Mouse (Mus musculus): ENCODE measurements around the gene Dpysl5. TPM values are rescaled to one million over a fixed set of nuclear protein-coding genes. Genes with fewer than 3 reads are reported as not detected.

Gene Dpysl5
- polyA plus RNA-seq, 1 experiment from 2014 or later = 7.5 TPM

DNA sequence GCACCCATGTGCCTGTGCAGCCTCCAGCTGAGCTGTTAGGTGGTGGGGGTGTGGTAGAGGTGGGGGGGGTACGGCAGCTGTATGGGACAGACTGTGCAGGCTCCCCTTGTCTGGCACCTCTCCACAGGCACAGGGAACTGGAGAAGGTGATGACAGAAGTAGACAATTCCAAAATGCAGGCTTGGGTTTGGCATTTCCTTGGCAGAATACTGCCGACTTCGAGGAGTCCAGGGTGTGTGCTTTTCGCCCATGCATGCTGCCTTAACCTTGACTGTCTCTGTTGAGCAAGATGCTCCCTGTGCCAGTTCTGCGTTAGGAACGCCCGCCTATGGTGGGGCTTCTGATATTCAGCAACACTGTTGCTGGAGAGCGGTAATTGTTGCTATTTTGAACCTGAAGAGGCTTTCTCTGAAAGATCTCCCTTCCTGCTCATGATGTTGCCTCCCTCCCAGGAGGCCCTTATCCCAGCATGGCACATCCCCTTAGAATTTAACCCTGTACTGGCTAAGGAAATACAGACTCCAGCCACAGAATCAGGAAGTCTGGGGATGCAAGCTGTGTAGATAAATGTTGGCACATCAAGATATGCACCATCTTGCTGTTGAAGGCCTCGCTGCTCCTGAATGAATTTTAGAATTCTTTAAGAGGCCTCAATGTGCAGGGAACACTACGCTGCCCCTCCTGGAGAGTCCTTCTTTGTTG lies 26.9 kb downstream of the Dpysl5 start:
- 32% methylated on average over 10 of the region's 10 CpGs for WGBS
- peaks cover 27% of the 10 kb centered on the region for H3K4me1 ChIP-seq
- H3K27ac ChIP-seq = no peak overlapping the region
- no peak for ATAC-seq (ENCODE audit: insufficient number of reproducible peaks, insufficient read depth, low FRiP score, low TSS enrichment, low read depth)
- no peak overlapping the region for H3K4me3 ChIP-seq
- H3K9me3 ChIP-seq = no peaks in the 10 kb centered on the region
- H3K4me2 ChIP-seq = no peak overlapping the region
- H3K27me3 ChIP-seq = no peaks in the 10 kb centered on the region
- H3K9ac ChIP-seq = no peak overlapping the region
- no peaks in the 10 kb centered on the region for H3K36me3 ChIP-seq

DNA sequence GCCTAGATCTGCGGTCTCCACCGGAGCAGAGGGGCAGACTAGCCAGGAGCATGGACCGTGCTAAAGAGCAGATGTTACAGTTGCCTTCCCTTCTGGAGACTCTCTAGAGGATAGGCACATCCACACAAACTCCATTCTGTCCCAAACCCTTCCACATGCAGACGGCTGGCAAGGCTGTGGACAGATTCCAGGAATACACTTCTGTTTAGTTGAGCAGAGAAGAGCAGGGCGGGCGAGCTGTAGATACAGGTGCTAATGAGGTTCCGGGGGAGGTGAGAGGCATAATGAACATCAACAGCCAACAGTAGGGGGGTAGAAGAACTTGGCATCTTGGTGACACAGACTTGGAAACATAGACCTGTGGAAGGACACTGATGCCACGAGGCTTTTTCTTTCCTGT lies 28.2 kb downstream of the Dpysl5 start:
- no peak for ATAC-seq (ENCODE audit: insufficient number of reproducible peaks, insufficient read depth, low FRiP score, low TSS enrichment, low read depth)
- H3K4me2 ChIP-seq = no peak overlapping the region
- H3K9ac ChIP-seq = no peak overlapping the region
- no peaks in the 10 kb centered on the region for H3K36me3 ChIP-seq
- H3K4me1 ChIP-seq = peaks cover 23% of the 10 kb centered on the region
- WGBS = 72% methylated on average over 8 of the region's 8 CpGs
- H3K9me3 ChIP-seq = no peaks in the 10 kb centered on the region
- no peak overlapping the region for H3K4me3 ChIP-seq
- H3K27ac ChIP-seq = no peak overlapping the region
- no peaks in the 10 kb centered on the region for H3K27me3 ChIP-seq

DNA sequence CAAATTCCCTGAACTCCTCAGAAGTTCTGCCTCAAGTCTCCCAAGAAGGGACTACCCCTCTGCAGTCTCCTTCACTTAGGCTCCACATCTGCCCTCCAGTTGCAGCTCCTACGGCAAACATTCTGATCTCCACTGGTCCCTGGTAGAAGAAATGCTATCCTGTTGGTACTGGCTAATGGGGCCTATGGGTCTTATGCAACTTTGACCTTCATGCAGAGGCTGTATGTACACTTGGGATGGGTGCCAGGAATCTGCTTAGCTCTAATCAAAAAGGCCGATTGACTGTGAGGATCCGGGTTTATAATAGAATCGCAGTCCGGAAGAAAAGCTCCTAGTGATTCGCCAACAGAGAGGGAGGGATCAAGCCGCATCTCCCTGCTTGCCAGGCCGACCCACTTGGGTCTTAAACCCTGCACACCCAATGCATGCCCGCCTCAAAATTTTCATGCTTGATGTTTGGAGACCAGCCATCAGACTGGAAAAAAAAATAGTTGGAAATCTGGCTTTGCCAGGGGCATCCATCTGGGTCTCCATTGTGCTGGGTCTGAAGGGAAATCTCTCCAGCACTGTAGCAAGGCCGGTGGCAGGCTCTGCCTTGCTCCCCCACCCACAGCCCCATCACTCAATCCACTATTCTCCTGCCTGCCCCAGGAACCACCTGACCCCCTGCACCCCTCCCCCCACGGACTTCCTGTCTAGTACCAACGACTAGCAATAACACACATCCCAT lies 38.4 kb downstream of the Dpysl5 start:
- ATAC-seq (ENCODE audit: insufficient number of reproducible peaks, insufficient read depth, low FRiP score, low TSS enrichment, low read depth) = no peak
- H3K27me3 ChIP-seq = no peaks in the 10 kb centered on the region
- no peak overlapping the region for H3K4me2 ChIP-seq
- no peaks in the 10 kb centered on the region for H3K36me3 ChIP-seq
- peaks cover 14% of the 10 kb centered on the region for H3K4me1 ChIP-seq
- no peak overlapping the region for H3K27ac ChIP-seq
- H3K9me3 ChIP-seq = no peaks in the 10 kb centered on the region
- H3K9ac ChIP-seq = no peak overlapping the region
- no peak overlapping the region for H3K4me3 ChIP-seq
- 65% methylated on average over 12 of the region's 12 CpGs for WGBS

DNA sequence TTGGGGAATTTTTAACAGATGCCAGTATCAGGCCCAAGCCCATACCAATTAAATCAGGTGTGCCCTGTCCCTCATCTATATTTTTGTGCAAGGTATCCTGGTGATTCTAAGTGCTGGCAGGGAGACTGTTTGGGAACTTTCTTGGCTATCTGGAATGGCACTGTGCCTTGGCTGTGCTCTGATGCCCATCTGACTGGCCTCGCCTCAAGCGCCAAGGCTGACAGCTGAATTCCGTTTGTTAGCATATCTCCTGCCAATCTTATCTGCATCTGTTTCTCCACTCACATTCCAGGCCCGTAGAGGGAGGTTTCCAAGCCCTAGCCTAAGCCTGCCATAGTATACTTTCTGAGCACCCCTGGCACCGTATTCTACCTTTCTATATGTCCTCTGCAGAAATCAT lies 39.7 kb downstream of the Dpysl5 start:
- H3K36me3 ChIP-seq = no peaks in the 10 kb centered on the region
- no peak overlapping the region for H3K4me3 ChIP-seq
- H3K4me1 ChIP-seq = peaks cover 14% of the 10 kb centered on the region
- no peaks in the 10 kb centered on the region for H3K9me3 ChIP-seq
- no peaks in the 10 kb centered on the region for H3K27me3 ChIP-seq
- H3K9ac ChIP-seq = no peak overlapping the region
- H3K4me2 ChIP-seq = no peak overlapping the region
- 76% methylated on average over 5 of the region's 5 CpGs for WGBS
- no peak for ATAC-seq (ENCODE audit: insufficient number of reproducible peaks, insufficient read depth, low FRiP score, low TSS enrichment, low read depth)
- H3K27ac ChIP-seq = no peak overlapping the region

DNA sequence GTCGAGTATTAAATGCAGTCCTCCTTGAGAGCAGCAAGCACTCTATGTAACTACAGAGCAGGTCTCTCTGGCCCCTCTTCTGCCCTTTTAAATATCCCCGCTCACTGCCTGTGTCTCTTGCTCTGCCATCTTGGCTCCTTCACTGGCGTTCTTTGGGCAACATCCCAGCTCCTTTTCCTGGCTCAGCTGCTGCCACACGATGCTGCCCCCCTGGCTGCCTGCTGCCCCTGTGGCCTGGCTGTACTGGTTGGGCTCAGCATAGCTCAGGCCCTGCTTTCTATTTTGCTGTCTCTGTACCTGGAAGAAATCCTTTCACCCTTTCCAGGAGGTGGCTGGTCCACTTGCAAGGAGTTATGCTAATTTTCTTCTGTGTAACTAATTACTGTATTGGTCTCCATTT lies 41.8 kb downstream of the Dpysl5 start:
- Histone ChIP-seq H3K27me3 (no peaks in the 10 kb centered on the region), H3K4me1 (peaks cover 14% of the 10 kb centered on the region), H3K27ac (no peak overlapping the region), H3K36me3 (no peaks in the 10 kb centered on the region), H3K9ac (no peak overlapping the region), H3K4me2 (no peak overlapping the region), H3K4me3 (no peak overlapping the region), H3K9me3 (no peaks in the 10 kb centered on the region)
- 74% methylated on average over 4 of the region's 4 CpGs for WGBS
- no peak for ATAC-seq (ENCODE audit: insufficient number of reproducible peaks, insufficient read depth, low FRiP score, low TSS enrichment, low read depth)

DNA sequence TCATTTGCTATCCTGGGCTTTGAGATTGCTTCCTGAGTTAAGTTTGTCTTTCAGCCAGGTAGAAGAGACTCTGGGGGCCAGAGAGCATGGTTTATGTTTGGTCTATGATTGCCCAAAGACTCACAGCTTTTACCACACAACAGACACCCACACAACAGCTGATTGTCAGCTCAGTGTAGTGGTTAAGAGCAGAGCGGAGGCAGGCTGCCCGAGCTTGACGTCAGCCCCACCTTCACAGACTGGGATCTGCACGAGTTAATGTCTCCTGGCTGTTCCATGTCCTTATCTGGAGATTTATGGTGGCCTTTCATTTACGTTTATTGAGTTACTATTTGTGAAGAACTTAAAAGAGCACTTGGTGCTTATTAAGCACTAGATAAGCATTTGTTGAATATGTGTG lies 43.9 kb downstream of the Dpysl5 start:
- Histone ChIP-seq H3K36me3 (no peaks in the 10 kb centered on the region), H3K27ac (no peak overlapping the region), H3K4me1 (peaks cover 6% of the 10 kb centered on the region), H3K4me2 (no peak overlapping the region), H3K9ac (no peak overlapping the region), H3K9me3 (no peaks in the 10 kb centered on the region), H3K4me3 (no peak overlapping the region), H3K27me3 (no peaks in the 10 kb centered on the region)
- no peak for ATAC-seq (ENCODE audit: insufficient number of reproducible peaks, insufficient read depth, low FRiP score, low TSS enrichment, low read depth)
- WGBS = 76% methylated on average over 5 of the region's 5 CpGs

DNA sequence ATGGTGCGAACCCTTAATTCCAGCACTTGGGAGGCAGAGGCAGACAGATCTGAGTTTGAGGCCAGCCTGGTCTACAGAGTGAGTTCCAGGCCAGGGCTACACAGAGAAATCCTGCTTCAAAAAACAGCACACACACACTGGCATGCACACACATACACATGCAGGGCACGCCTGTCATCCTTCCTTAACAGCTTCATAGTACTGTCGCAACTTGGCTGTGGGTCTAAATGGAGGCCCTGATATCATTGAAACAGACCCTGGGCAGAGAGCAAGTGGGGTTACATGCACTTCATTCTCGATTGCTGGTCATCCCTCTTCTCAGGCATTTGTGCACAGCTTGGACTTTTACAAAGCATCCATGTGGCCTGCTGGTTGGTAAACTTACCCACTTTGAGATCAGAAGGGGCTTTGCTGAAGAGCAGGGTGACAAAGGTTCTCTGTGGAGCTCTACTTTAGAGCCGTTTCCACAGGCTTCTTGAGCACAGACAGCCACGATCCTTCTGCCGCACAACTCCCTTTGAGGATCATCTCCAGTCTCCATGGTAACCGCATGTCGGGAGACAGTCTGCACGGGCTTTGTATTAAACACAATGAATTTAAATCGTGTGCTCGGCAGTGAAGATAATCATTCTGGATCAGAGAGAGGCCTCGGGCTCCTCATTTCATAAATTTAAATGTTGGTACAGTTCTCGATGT lies 51.6 kb downstream of the Dpysl5 start:
- 54% methylated on average over 14 of the region's 14 CpGs for WGBS
- ATAC-seq (ENCODE audit: insufficient number of reproducible peaks, insufficient read depth, low FRiP score, low TSS enrichment, low read depth) = no peak

DNA sequence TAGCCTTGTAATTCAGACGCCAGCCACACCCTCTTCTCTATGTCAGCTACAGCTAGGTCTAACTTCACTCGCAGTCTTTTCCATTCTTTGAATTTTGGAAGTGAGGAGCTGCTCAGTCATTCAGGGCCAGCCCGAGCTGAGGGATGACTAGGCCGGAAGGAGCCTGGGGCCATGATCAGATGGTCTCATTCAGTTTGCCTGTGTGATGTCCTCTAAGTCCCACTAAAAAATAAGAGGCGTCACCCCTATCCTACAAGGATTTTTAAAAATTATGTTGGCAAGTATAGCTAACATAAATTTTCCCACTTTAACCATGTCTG lies 52.1 kb downstream of the Dpysl5 start:
- H3K27ac ChIP-seq = no peak overlapping the region
- H3K9ac ChIP-seq = peak overlapping the region; percentile 21; the same call in 1 of the 2 replicates
- H3K4me2 ChIP-seq = no peak overlapping the region
- no peaks in the 10 kb centered on the region for H3K36me3 ChIP-seq
- H3K4me1 ChIP-seq = peaks cover 17% of the 10 kb centered on the region
- no peak for ATAC-seq (ENCODE audit: insufficient number of reproducible peaks, insufficient read depth, low FRiP score, low TSS enrichment, low read depth)
- H3K27me3 ChIP-seq = no peaks in the 10 kb centered on the region
- H3K4me3 ChIP-seq = no peak overlapping the region
- H3K9me3 ChIP-seq = no peaks in the 10 kb centered on the region
- 74% methylated on average over 5 of the region's 5 CpGs for WGBS

More for the DNA sequence above, 51.6 kb downstream of the Dpysl5 start:
- H3K4me1 ChIP-seq = peaks cover 12% of the 10 kb centered on the region; the same call in 1 of the 2 replicates
- H3K27me3 ChIP-seq = no peaks in the 10 kb centered on the region
- H3K9ac ChIP-seq = peak overlapping the region; percentile 21; the same call in 1 of the 2 replicates
- H3K4me3 ChIP-seq = no peak overlapping the region
- H3K4me2 ChIP-seq = no peak overlapping the region
- no peaks in the 10 kb centered on the region for H3K36me3 ChIP-seq
- H3K27ac ChIP-seq = no peak overlapping the region
- no peaks in the 10 kb centered on the region for H3K9me3 ChIP-seq

DNA sequence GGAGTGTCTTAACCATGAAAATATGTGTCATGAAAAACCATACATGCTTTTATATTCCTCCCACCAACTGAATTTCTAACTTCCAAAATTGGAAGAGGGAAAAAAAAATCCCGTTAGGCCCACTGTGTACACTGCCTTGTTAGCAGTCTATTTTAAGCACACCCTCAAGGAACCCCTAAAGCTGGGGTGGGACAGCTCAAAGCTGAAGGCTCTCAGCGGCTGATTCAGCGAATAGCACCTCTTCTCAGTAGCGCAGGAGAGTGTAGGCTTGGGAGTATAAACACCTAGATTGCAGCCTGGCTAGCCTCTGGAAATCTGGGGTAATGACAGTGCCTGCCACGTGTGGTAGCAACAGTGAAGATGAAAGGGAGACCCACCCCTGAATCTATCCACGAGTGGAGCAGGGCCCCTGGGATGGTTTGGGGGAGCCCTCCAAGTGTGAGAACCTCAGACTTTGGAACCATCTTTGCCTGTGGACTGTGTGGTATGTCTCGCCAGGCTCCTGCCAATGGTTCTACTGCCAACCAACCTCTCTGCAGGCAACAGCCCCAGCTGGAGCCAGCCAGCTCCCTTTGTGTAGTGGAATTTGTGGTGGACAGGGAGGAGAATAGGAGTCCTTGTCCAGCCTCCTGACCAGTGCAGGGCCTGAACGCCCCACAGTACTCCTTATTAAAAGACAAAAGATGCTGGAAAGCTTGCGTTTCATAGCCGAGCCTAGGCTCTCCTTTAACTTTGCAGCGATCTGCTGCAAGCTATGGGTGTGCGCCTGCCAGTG lies 54.4 kb downstream of the Dpysl5 start:
- no peaks in the 10 kb centered on the region for H3K27me3 ChIP-seq
- ATAC-seq (ENCODE audit: insufficient number of reproducible peaks, insufficient read depth, low FRiP score, low TSS enrichment, low read depth) = no peak
- H3K4me1 ChIP-seq = peaks cover 21% of the 10 kb centered on the region
- no peak overlapping the region for H3K4me2 ChIP-seq
- H3K9me3 ChIP-seq = no peaks in the 10 kb centered on the region
- H3K4me3 ChIP-seq = no peak overlapping the region
- no peak overlapping the region for H3K9ac ChIP-seq
- H3K36me3 ChIP-seq = no peaks in the 10 kb centered on the region
- no peak overlapping the region for H3K27ac ChIP-seq
- WGBS = 85% methylated on average over 12 of the region's 12 CpGs

DNA sequence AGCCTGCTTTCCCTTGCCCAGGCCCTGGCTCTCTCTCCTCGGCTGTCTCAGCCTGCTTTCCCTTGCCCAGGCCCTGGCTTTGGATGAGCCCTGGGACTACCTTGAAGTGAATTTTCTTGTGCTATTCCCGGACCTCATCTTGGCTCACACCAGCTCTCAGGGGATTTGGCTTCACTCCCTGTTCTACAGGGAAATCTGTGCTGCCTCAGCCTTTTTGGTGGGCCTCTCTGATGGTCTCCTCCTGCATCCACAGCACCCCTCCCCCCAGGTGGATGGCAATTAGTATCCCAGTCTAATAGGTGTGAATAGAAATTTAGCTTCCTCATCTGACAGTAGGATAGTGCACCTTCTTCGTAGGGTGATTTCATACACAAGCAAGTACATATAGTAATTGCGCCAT lies 56.7 kb downstream of the Dpysl5 start:
- Histone ChIP-seq H3K9ac (no peak overlapping the region), H3K9me3 (no peaks in the 10 kb centered on the region), H3K4me3 (no peak overlapping the region), H3K27ac (no peak overlapping the region), H3K4me1 (peaks cover 17% of the 10 kb centered on the region), H3K36me3 (no peaks in the 10 kb centered on the region), H3K27me3 (no peaks in the 10 kb centered on the region), H3K4me2 (no peak overlapping the region)
- ATAC-seq (ENCODE audit: insufficient number of reproducible peaks, insufficient read depth, low FRiP score, low TSS enrichment, low read depth) = no peak
- 71% methylated on average over 4 of the region's 4 CpGs for WGBS

DNA sequence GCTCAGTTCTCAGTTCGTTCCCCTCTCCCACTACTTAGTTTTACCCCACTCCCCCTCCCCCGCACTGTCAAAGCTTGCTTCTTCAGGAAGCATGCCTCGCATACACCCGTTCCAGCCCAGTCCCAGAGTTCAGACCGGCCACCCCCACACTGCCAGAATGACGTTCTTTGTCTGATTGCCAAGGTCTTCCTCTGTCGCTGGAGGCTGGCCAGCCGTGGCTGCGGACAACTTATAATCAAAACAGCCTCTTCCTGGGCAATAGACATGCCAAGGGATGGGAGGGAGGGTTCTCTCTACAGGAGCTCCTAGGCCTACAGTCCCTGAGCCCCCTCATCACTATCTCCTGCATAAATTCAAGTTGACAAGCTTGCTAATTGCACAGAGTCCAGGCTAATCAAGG lies 57.2 kb downstream of the Dpysl5 start:
- Histone ChIP-seq H3K36me3 (no peaks in the 10 kb centered on the region), H3K9ac (no peak overlapping the region), H3K9me3 (no peaks in the 10 kb centered on the region), H3K4me3 (no peak overlapping the region), H3K4me2 (peak overlapping the region; percentile 14; the same call in 1 of the 2 replicates), H3K4me1 (peaks cover 15% of the 10 kb centered on the region), H3K27me3 (peaks cover 2% of the 10 kb centered on the region), H3K27ac (no peak overlapping the region)
- ATAC-seq (ENCODE audit: insufficient number of reproducible peaks, insufficient read depth, low FRiP score, low TSS enrichment, low read depth) = no peak
- WGBS = 18% methylated on average over 9 of the region's 9 CpGs

All from embryonic facial prominence, embryonic 13.5 days (tissue).